Mouse (Mus musculus) lung, embryonic 14.5 days (tissue): Measurements from ENCODE around the gene Hist2h2bb. TPM values are rescaled to one million over a fixed set of nuclear protein-coding genes. Genes with fewer than 3 reads are reported as not detected.
"Not testable (repeated sequence)": the region's sequence is repeated elsewhere in the genome, so short reads cannot be mapped to it uniquely, and the experiment has no call there.

Experiments
- ATAC-seq: fragments of 200-750 bp; cut with Nextera tagmentation; 2 replicates; pipeline ENCODE4 v1.8.0; 2017; ENCODE audit warnings: mild to moderate bottlenecking, moderate TSS enrichment, moderate library complexity; ENCODE audit not compliant: insufficient read depth
- DNase-seq: peaks from one replicate; pipeline ENCODE4 v3.0.0-alpha.2; 2015
- H3K27ac ChIP-seq: fragments of 300-500 bp; sonication (generic); 2 replicates; pipeline ENCODE4 v1.5.1; 2014; ENCODE audit warnings: low read depth, mild to moderate bottlenecking, moderate library complexity
- H3K27me3 ChIP-seq: fragments of 300-500 bp; sonication (generic); 2 replicates; pipeline ENCODE4 v1.6.1; 2014; ENCODE audit warnings: low read length, control low read depth; ENCODE audit not compliant: insufficient read depth
- H3K36me3 ChIP-seq: fragments of 300-500 bp; sonication (generic); 2 replicates; pipeline ENCODE4 v1.6.1; 2014; ENCODE audit warnings: control low read depth; ENCODE audit not compliant: insufficient read depth
- H3K4me1 ChIP-seq: fragments of 300-500 bp; sonication (generic); 2 replicates; pipeline ENCODE4 v1.6.1; 2014; ENCODE audit warnings: antibody characterized with exemption, control low read depth; ENCODE audit not compliant: insufficient read depth
- H3K4me2 ChIP-seq: fragments of 300-500 bp; sonication (generic); 2 replicates; pipeline ENCODE4 v1.6.1; 2014; ENCODE audit warnings: mild to moderate bottlenecking
- H3K4me3 ChIP-seq: fragments of 300-500 bp; sonication (generic); 2 replicates; pipeline ENCODE4 v1.5.1; 2014; ENCODE audit warnings: low read depth, low read length
- H3K9ac ChIP-seq: fragments of 300-500 bp; sonication (generic); 2 replicates; pipeline ENCODE4 v1.6.1; 2014
- H3K9me3 ChIP-seq: fragments of 300-500 bp; sonication (generic); 2 replicates; pipeline ENCODE4 v1.6.1; 2016; ENCODE audit warnings: low read depth, low read length, control low read depth
- CTCF ChIP-seq: IDR thresholded peaks from 2 replicates; pipeline ENCODE4 v1.5.1; 2016; ENCODE audit warnings: antibody characterized with exemption, low read depth
- WGBS: fragments of 180-500 bp; shearing (Covaris S2); extraction: QIAGEN DNeasy Blood & Tissue Kit; methylation state at CpG from one replicate; pipeline ENCODE4 v1.1.7; 2014; 5-methylcytosine and 5-hydroxymethylcytosine counted together
- polyA plus RNA-seq: library from polyadenylated mRNA; unstranded; fragments of >200 nt; fragmentation: Nextera tagmentation; extraction: Ambion mirVana; gene quantifications from 2 replicates; pipeline ENCODE4 v1.2.1, GENCODE M21; 2014

Hist2h2bb gene
- polyA plus RNA-seq: 23.2 and 26.7 TPM in 2 replicates

DNA sequence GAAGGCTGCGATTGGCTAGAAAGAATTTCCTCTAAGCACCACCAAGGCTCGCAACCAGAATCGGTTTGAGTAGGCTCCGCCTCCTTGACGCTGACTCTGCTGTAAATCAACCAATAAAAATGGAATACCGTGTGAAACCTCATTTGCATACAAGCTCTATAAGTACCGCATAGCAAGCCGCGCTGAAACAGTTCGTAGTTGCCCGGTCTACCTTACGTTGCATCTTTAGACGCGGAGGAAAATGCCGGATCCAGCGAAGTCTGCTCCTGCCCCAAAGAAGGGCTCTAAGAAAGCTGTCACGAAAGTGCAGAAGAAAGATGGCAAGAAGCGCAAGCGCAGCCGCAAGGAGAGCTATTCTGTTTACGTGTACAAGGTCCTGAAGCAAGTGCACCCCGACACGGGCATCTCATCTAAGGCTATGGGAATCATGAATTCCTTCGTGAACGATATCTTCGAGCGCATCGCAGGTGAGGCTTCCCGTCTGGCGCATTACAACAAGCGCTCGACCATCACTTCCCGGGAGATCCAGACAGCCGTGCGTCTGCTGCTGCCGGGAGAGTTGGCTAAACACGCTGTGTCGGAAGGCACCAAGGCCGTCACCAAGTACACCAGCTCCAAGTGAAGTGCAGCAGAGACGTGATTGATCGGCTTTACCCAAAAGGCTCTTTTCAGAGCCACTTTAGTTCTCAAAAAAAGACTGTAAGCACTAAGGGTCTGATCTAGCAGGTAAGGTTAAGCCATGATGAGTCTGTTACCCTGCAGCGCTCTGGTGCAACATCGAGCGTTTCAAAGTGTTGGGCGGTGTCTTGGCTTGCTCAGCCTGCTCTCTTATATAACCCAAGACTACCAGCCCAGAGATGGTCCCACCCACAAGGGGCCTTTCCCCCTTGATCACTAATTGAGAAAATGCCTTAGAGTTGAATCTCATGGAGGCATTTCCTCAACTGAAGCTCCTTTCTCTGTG is at the start of gene Hist2h2bb:
Gene Hist2h2bb, plus strand, starts transcription at position 242 of the 964 bp plus-strand sequence.
- Histone ChIP-seq H3K27ac (peak within 1 kb of the TSS; percentile 98), H3K27me3 (no peaks in the 10 kb centered on the region), H3K4me2 (peak within 1 kb of the TSS; percentile 87), H3K9me3 (no peaks in the 10 kb centered on the region), H3K4me1 (peaks cover 6% of the 10 kb centered on the region; the same call in 1 of the 2 replicates), H3K9ac (peak within 1 kb of the TSS; percentile 79), H3K4me3 (peak within 1 kb of the TSS; percentile 53), H3K36me3 (no peaks in the 10 kb centered on the region)
- TF ChIP-seq CTCF: no peak
- DNase-seq (peak; percentile 99), ATAC-seq (peak; percentile 96)
- under 1% methylated on average over 45 of the region's 45 CpGs for WGBS

DNA sequence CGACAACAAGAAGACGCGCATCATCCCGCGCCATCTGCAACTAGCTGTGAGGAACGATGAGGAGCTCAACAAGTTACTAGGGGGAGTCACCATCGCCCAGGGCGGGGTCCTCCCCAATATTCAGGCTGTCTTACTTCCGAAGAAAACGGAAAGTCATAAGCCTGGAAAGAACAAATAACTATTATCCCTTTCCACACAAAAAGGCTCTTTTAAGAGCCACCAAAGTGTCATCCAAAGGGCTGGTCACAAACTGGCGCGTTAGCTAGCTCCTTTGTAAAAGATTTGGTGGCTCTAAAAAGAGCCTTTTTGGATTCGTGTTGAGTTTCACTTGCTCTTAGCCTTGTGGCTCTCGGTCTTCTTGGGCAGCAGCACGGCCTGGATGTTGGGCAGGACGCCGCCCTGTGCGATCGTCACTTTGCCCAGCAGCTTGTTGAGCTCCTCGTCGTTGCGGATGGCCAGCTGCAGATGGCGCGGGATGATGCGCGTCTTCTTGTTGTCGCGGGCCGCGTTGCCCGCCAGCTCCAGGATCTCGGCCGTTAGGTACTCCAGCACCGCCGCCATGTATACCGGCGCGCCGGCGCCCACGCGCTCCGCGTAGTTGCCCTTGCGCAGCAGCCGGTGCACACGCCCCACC is 49.3 kb upstream of the Hist2h2bb start:
- not testable (repeated sequence) for H3K27me3 ChIP-seq, H3K36me3 ChIP-seq, H3K9me3 ChIP-seq
- H3K27ac ChIP-seq: peak overlapping the region; percentile 99
- peak overlapping the region; percentile 82 for H3K9ac ChIP-seq
- H3K4me3 ChIP-seq: peak overlapping the region; percentile 52
- ATAC-seq (peak; percentile 5; the same call in 1 of the 2 replicates), DNase-seq (peak; percentile 67)
- peak overlapping the region; percentile 93 for H3K4me2 ChIP-seq
- H3K4me1 ChIP-seq: peaks cover 15% of the 10 kb centered on the region; the same call in 1 of the 2 replicates
- WGBS: 1% methylated on average over 30 of the region's 47 CpGs

DNA sequence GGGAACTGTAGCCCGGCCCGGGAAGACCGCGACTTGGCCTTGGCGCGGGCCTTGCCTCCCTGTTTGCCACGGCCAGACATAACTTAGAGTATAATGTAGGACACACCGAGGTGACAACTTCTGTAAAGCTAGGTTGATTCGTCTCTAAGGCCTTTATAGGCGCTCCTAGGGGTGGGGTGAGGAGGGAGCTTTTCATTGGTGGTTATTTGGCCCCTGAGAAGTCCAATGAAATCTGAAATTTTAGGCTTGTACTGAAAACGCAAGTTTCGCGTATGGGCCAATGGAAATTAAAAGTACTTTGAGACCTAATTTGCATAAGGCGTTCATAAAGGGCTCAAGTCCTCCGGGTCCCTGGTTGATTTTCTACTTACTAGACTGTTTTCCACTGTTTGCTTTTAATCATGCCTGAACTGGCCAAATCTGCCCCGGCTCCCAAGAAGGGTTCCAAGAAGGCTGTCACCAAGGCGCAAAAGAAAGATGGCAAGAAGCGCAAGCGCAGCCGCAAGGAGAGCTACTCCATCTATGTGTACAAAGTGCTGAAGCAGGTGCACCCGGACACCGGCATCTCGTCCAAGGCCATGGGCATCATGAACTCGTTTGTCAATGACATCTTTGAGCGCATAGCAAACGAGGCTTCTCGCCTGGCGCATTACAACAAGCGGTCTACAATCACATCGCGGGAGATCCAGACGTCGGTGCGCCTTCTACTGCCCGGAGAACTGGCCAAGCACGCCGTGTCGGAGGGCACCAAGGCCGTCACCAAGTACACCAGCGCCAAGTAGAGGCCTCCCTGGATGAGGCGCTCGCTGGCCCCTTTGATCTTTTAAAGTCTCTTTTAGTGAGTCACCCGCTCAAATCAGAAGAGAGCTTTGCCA is 48.5 kb upstream of the Hist2h2bb start, which contains the start of the genes Hist2h2ac and Hist2h2be:
Gene Hist2h2ac, minus strand, starts transcription at position 116 of the 875 bp plus-strand sequence.
Gene Hist2h2be, plus strand, starts transcription at position 355 of the 875 bp plus-strand sequence.
- Histone ChIP-seq H3K9ac (peak within 1 kb of the TSS; percentile 82), H3K4me3 (peak within 1 kb of the TSS; percentile 52), H3K9me3 (no peaks in the 10 kb centered on the region), H3K27ac (peak within 1 kb of the TSS; percentile 99), H3K4me2 (peak within 1 kb of the TSS; percentile 93), H3K4me1 (peaks cover 15% of the 10 kb centered on the region; the same call in 1 of the 2 replicates), H3K27me3 (no peaks in the 10 kb centered on the region), H3K36me3 (no peaks in the 10 kb centered on the region)
- ATAC-seq: peak; percentile 95
- under 1% methylated on average over 43 of the region's 43 CpGs for WGBS
- no peak for TF ChIP-seq CTCF
- peak; percentile 96 for DNase-seq

DNA sequence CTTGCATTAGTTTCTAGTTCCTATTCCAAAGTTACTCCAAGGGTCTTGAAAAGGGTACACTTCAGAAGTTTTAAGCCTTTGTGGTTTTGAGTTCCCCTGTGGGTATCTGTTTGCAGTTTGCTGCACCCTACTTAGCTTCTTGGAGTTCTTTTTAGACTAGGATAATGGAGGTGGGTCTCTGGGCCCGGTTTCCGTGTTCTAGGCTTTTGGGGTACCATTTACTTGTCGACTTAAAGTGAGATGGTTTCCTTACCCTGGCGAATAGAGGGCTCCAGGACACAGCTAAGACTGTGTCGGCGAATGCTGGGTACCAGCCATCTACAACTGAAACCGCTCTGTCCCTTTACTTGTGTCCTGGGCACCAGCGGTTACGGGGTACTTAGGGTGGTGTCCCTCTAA is 47.9 kb upstream of the Hist2h2bb start:
- peaks cover 16% of the 10 kb centered on the region; the same call in 1 of the 2 replicates for H3K4me1 ChIP-seq
- no peak for ATAC-seq
- 25% methylated on average over 9 of the region's 9 CpGs for WGBS

GRCm38 (mm10) chr3:96222774-96223173 is 46.8 kb upstream of the Hist2h2bb start:
- Histone ChIP-seq H3K9ac (no peak overlapping the region), H3K36me3 (no peaks in the 10 kb centered on the region), H3K4me2 (peak overlapping the region; percentile 93), H3K27ac (no peak overlapping the region), H3K9me3 (no peaks in the 10 kb centered on the region), H3K4me3 (peak overlapping the region; percentile 52; the same call in 1 of the 2 replicates), H3K4me1 (peaks cover 19% of the 10 kb centered on the region; the same call in 1 of the 2 replicates), H3K27me3 (no peaks in the 10 kb centered on the region)
- ATAC-seq: no peak
- 93% methylated on average over 4 of the region's 4 CpGs for WGBS
- DNase-seq: no peak
- TF ChIP-seq CTCF: no peak

More for the DNA sequence above, 47.9 kb upstream of the Hist2h2bb start:
- DNase-seq: peak; percentile 17
- no peak for TF ChIP-seq CTCF
- Histone ChIP-seq H3K27ac (peak overlapping the region; percentile 99), H3K27me3 (no peaks in the 10 kb centered on the region), H3K4me3 (peak overlapping the region; percentile 52), H3K9me3 (no peaks in the 10 kb centered on the region), H3K36me3 (no peaks in the 10 kb centered on the region), H3K9ac (peak overlapping the region; percentile 56), H3K4me2 (peak overlapping the region; percentile 93)

- no peak for ATAC-seq
- Histone ChIP-seq H3K4me2 (no peak overlapping the region), H3K9me3 (no peaks in the 10 kb centered on the region), H3K27me3 (no peaks in the 10 kb centered on the region), H3K9ac (peak overlapping the region; percentile 9; the same call in 1 of the 2 replicates), H3K27ac (no peak overlapping the region), H3K4me3 (no peak overlapping the region), H3K4me1 (peaks cover 19% of the 10 kb centered on the region; the same call in 1 of the 2 replicates), H3K36me3 (no peaks in the 10 kb centered on the region)
- TF ChIP-seq CTCF: no peak
- no peak for DNase-seq
- 52% methylated on average over 2 of the region's 2 CpGs for WGBS
These were observed 44.1 kb upstream of the Hist2h2bb start for GRCm38 (mm10) chr3:96225421-96225820.
